Mouse (Mus musculus) right cerebral cortex, postnatal 36 days (tissue): ENCODE measurements around the gene Pex5.
A peak's percentile ranks its signal among the peaks of the same experiment; 100 is the strongest.

Experiments used
- DNase-seq, 2 experiments: peaks; one replicate each; pipeline ENCODE4 v3.0.0; 2022; ENCODE audit warnings: low spot score in 2 of 2, mixed read lengths in 1 of 2

The Pex5 gene

DNA sequence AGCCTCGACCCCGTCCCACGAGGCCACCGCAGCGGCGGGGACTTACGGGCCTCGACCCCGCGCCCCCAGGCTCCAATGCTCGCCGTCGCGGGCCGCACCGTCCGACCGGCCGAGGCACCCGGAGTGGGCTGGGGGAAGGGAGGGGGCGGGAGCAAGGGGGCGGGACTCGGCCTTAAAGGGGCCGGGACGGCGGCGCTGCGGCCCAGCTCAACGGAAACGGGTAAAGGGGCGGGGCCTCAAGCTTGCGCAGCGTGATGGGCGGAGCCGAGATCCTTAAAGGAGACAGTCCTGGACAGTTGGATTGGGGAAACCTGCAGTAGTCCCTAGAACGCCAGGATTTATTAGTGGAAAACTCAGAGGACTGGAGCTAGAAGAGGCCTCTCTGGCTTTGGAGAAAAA is at the start of gene Pex5:
Gene Pex5 (minus strand): TSS at position 141 of the 399 bp plus-strand sequence.
- DNase-seq, result peak; percentile 94 to 95

DNA sequence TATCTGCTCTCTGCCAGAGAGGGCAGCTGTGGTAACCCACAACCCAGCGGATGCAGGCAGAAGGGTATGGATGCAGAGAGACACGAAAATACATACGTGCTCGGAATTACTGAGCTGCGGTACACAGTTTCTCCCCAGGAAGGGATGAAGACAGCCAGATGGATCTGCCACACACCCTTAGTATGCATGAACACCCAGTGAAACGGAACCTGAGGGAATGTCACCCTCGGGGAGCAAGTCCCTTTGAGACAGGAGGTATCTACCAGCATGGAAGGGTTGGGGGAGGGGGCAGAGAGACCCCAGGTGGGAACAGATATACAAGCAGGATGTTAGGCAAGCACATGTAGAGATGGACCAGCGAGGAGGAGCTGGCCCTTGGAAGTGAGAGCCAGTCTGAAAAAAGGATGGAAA is 49.0 kb upstream of the Pex5 start:
- peak in 1 of 2 experiments; percentile 28 for DNase-seq

DNA sequence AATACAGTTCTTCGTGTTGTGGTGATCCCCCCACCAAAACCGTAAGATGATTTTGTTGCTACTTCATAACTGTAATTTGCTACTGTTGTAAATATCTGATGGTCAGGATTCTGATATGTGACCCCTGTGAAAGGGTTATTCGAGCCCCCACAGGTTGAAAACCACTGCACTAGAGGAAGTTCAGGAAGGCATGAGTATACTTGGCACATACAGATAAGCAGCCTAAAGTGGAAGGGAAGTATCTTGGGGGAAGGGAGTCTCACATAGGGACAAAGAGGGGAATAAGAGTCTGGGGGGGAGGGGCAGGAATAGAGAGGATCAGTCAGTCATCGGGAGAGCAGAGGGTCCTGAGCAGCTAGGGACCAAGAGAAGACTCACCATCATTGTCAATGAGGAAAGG is 44.5 kb upstream of the Pex5 start:
- DNase-seq, result no peak

DNA sequence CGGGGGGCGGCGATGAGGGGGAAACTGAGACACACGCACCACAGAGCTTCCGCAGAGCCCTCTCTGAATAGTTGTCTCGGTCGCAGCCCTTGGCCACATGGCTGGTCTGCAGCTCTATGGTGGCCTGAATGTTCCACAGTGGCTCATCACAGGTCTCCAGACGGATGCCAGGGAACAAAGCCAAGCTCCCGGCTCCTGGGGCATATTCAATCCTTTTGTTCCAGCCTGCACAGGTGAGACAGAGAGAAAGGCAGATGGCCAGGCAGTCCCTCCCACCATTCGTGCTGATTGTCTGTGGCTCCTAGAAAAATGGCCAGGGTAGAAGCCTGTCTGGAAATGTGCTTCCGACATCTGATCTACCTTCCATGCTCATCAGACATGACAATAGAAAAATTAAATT is 43.6 kb upstream of the Pex5 start:
- DNase-seq, result no peak

DNA sequence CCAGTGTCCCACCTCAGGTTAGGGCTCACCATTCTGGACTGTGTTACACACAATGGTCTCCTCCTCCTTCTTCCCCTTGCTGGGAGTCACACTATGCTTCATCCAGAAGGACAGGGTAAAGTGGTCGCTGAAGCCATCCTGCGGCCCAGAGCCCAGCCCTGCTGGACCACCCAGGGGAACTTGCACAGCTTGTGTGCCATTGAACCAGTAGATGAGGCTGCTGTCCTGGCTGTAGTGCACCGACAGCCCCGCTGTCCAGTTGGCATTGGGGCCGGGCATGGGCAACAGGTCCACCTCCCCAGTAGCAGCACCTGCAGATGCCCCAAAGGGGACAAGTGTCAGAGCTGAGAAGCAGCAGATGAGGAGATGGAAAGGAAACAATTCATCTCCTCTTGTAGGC is 43.0 kb upstream of the Pex5 start:
- no peak for DNase-seq

DNA sequence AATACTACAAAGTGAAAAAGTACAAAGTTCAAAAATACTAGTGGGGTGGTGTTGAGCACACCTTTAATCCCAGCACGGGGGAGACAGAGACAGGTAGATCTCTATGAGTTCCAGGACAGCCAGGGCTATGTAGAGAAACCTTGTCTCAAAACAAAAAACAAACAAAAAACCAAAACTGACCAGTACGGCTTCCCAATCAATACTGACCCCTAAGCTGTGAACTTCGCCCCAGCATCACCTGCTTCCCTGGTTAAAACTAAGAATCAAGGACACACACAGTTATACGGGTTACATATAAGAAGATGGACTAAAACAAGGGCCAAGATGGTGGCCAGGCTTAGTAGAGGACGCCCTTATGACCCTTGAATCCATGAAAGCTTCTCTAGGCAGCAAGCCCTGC is 41.4 kb upstream of the Pex5 start:
- no peak for DNase-seq

DNA sequence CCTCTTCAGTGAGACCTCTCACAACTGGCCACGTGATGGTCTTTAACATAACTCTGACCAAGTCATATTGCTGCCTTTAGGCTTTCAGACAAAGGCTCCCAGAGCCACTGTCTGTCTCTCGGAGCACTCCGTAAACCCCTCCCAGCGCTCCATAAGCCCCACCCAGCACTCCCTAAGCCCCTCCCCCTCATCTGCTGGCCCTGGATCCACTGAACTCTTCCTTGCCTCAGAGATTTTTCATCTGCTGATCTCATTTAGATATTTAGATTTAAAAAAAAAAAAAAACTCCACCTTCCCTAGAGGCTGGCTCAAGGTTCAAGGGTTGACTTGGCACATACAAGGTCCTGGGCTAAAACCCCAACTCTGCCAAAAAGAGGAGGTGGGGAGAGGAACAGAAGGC is 38.9 kb upstream of the Pex5 start:
- no peak for DNase-seq

DNA sequence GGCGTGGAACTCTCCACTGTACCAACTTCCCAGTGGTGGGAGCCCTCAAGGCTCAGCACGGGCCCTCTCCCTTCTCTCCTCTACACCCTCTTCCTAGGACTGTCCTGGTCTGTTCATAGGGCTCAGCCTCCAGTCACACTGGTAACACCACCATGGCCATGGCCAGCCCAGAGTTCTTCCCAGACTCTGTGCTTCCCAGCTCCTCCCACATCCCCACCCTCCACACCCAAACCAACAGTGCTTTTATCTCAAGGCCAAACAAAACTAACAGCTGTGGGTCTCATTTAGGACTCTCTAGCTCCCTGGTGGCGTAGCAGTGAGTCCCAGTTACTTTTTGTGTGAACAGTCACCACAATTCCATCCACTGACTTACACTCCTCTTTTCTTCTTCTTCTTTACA is 37.1 kb upstream of the Pex5 start:
- no peak for DNase-seq

DNA sequence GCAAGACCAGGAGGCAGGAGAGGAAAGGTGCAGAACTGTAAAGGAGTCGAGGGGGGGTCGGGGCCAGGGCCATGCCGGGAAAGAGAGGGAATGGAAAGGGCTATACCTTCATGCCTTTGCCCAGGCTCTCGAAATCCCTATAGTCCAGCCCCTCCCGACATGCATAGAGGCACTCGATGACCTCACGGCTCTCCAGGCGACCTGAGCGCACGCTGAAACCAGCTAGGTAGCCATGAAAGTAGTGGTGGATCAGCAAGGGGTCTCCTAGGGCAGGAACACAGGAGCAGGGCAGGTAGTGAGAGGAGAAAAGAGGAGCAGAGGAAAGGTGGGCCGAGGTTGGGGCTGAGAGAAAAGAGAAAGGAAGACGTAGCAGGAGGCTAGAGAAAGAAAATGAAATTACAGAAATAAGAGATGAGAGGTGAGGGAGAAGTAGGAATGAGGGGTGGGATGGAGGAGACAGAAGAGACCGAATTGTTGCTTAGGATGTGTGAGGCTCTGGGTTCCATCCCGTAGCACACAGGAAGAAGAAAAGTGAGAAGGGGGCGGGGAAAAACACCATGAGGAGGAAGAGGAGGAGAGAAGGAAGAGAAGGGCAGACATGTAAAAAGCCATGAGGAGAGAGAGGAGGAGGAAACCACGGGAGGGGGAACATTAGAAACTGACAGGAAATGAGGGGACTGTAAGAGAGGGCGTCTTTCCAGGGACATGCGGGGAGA is 35.0 kb upstream of the Pex5 start:
- no peak for DNase-seq

DNA sequence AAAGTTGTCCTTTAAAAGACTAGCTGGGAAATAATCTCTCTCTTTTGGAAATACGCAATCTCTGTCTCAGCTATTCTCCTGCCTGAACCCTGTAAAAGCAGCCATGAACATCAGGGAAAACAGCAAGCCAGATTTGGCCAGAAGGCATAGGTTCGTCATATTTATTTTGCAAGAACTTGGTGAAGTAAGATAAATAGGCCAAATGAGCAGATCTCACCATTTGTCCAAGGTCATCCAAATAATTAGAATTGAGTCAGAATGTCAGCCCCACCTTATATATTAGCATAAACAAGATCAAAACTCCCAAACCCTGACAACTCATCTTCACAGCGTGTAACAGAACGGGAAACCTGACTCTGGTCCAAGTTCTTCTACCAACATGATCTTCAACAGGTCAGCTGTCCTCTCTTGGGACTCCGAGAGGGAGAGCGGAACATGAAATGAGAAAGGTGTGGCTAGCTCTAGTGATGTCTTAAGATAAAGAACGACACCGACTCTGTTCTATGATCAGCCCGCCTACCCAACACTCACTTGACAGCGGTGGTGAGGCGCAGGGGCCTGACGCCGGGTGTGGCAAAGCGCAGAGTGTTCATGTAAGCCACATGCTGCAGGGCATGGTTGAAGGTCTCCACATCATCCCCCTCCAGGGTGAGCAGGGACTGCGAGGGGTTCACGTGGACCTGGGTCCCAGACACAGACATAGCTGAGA is 34.2 kb upstream of the Pex5 start:
- no peak for DNase-seq

DNA sequence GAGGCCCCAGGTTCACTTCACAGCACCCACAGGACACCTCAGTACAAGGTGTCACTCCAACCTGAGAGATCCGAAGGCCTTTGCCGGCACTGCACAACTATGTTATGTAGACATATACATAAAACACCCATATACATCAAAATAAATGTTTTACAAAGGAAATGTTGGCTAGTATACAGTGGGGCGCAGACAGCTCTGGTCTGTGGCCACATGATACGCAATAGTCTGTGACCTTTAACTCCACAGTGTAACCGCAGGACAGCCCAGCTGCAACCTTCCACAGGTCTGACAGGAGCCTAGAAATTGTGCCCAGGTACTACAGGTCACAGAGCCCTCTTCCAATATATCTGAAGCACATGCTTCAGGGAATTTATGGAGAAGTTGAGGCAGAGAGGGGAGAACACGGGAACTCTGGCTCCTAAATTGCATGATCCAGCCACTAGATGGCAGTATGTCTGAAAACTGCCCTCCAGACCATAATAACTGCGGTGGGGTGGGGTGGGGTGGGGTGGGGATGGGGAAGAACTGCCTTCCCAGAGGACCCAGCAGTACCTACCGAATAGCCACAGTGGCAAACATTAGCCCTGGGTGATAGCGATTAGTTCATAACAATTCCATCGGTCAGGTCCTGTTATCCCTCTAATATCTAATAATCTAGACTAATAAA is 33.5 kb upstream of the Pex5 start:
- DNase-seq, result no peak

DNA sequence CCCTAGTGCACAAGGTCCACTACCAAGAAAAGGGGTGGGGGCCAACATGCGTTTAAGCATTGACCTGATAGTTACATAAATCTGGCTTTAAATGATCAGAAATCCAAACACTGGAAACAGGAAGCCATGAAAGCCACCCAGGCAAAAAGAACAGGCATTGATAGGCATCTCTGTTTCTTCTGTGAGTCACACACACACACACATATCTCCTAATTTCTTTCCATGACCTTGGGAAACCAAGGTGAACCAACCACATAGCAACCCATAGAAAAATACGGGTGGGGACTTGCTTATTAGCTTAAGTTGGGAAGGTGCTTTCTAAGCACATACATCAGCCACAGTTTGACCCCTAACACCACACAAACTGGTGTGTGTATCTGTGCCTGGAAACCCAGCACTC is 32.5 kb upstream of the Pex5 start:
- no peak for DNase-seq

DNA sequence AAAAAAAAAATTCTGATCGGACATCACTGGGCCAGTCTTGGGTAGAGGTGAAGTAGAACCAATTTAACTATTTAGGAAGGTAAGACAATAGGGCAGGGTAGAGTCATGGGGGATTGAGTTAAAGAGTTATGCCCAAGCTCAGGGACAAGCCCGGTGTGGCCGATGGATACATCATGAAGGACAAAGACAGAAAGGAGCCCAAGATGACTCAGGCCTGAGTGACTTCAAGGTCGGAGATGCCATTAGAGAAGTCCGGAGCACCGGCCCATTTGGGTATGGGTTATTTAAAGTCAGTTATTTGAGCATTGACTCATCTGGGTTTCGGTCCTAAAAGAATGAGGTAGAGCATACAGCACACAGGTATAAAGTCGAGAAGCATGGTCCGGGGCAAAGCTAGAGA is 31.6 kb upstream of the Pex5 start:
- DNase-seq, result no peak

DNA sequence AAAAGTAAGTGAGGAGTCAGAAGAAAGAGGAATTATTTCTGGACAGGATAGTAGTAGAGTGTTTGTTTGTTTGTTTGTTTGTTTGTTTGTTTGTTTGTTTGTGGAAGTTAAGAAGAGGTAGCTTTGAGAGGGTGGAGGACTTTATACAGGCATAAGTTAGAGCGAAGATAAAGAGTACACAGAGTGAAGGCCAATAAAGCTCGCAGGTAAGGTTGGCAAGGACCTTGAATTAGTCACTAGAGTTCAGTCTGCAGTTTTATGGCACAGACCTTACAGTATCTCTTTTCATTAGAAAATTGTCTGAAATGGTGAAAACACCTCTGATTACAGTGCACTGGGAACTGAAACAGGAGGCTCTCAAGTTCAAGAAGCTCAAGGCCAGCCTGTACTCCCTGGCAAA is 31.2 kb upstream of the Pex5 start:
- no peak for DNase-seq

DNA sequence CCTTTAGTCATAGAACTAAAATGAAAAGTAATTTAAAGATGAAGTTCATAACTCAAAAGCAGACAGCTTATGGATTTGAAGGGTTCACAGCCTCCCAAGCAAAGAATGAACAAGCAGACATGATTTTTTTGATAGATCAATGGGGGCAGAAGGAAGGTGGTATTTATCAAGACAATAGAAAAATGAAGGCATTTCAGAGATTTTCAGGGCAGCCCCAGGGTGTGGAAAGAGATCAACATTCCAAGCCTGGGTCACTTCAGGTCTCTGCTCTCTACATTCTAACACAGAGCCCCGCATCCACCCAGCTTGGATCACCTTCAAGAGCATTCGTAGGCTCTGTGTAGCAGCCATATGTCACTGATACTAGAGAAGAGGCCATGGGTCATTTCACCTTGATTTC is 28.5 kb upstream of the Pex5 start:
- DNase-seq, result no peak

DNA sequence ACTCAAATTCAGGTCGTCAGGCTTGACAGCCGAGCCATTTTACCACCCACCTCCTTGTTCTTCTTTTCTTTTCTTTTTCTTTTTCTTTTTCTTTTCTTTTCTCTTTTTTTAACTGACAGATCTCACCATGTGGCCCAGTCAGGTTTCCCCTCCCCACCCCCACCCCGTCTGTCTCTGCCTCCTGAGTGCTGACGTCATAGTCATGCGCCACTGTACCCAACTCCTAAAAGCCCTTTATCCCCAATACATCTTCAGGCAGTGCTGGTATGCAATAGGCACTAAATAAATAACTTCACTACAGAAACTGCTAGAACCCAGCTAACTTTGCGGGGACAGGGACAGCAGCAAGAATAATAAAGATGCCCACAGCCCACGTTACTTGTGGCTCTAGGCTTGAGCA is 21.4 kb upstream of the Pex5 start:
- DNase-seq, result no peak

DNA sequence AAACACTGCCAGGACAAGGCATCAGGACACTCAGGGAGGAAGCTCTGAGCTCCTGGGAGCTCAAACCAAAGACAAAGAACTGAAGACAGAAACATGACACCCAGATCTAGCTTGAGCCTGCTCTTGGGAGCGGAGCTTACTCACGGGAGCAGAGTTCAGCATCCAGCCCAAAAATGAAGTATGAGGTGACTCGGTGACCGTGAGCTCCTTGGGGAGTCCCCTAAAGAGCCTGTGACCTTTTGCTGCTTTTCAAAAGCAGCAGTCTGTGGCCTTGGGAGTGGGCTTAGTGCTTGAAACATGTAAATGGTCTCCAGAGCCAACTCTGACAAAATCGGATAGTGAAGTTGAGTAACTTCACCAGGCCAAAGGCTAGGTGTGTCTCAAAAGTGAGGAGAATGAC is 20.3 kb upstream of the Pex5 start:
- DNase-seq, result no peak

DNA sequence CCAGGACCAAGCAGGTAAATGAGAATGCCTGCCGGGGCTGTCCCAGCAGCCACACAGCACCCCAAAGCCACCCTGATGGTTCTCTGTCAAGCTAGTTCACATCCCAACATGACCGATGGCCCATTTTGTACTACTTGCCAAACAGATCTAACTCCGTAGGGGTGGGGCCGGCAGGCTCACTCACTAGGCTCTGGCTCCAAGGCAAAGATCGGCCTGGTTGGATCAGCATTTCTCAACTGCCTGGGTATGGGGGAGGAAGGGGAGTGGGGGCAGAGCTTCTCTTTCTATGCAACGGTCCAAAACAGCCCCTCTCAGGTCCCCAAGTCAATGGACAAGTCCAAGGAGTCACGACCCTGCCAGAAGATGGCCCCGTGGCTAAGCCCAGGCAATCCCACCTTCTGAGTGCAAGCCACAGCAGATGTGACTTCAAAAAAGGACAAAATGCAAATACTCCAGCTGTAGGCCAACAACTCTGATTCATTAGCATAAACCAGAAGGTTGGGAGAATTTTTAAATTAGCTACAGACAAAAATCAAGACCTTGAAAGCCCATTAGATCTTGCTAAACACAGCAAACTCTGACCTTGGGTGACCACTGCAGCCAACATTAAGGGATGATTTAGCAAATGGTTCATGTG is 18.9 kb upstream of the Pex5 start:
- no peak for DNase-seq

DNA sequence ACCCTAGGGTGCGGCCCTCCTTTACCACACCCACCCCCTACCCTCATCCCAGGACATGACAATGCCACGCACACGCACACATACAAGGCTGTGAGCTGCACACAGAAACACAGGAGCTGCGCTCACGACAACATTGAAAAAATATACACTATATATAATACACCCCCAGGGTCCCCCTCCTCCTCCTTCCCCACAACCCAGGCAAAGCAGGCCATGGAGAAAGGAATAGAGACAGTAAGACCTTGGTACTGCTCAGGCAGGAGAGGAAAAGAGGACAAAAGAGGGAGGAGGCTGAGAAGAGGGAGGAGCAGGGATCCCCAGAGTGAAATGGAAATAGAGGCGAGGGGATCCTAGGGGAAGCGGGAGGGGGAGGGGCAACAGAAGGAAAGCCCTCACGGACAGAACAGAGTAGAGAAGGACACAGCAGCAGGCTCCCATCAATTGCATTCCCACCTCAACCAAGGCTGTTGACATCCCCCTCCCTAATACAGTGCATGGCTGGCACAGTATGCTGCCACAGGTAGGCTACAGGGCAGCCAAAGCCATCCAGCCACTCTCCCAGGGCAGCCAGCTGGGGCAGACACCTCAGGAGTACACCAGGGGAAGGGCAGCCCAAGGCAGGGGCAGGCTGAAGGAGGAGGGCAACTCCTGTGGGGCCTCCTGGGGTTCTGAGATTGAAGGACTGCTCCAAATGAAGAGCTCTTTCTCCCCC is 16.1 kb upstream of the Pex5 start:
- DNase-seq, result no peak

DNA sequence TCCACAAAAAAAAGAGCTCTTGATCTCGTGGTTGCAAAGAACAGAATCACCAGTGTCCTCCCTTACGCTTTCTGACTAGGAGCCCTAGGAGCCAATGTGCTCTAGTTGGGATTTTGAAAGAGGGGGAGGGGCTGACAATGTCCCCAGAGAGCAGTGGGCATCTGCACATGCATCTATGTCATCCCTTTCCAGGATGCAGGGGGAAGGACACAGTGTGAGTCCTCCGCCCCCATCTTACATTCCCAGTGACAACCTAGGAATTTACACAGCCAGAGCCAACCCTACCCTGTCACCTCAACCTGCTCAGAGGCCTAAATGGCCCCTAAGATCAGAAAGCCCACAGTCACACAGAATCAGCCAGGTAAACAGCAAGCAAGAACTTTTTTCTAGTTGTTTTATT is 15.5 kb upstream of the Pex5 start:
- no peak for DNase-seq

DNA sequence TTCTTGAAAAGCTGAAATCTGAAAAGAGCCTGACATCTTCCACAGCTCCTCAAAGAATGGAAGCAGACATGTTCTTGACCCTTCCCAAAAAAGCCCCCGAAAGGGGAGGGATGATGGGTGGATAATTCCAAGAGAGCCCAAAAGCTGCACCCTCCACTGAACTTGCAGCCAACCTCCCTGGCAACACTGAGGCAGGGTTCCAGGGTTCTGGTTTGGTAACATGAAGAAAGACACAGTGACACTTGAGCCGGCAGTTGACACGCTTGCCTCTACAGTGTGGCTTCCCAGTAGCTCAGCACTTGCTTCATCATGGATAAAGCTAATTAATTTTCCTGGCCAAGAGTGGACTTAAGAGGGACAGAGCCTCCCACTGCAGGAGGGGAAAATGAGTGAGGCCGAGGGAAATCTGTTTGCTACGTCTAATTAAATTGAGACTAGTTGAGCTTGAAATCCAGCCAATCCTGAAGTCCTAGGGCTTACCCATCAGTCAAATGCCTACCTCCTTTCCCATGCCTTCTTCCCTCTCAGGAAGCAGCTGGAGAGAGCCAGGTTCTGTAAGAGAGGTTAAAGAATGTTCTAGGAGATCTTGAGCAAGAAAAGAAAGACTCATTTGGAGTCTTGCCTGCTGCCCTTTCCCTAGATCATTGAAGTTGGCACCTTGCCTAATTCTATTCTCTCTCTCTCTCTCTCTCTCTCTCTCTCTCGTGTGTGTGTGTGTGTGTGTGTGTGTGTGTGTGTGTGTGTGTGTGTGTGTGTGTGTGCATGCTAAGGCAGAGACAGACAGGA is 13.1 kb upstream of the Pex5 start:
- no peak for DNase-seq
